8 mouse cellular contexts compared by ENCODE assay signal in the genomic region with DNA sequence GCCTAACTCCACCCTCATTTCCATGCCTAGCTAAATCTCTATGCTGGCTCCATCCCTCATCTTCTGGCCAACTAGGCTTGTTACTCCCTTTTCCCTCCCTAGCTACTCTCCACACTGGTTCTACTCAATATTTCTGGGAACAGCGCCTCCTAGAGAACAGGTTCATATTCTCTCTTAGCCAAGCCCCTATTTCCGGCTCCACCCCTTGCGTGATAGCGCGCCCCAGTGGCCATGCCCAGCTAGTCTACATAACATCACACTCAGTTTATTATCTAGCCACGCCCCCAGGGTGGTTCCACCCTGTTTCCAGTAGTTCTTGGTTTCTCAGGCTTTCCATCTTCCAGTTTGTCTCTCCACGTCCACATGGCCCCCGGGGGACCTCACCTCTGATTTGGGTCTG. TPM values are rescaled to one million over a fixed set of nuclear protein-coding genes. Genes with fewer than 3 reads are reported as not detected.
A peak's percentile ranks its signal among the peaks of the same experiment; 100 is the strongest.
DNase-seq lines count a peak whose midpoint lies in the region; ATAC-seq and TF ChIP-seq lines count a peak whose summit lies in the region.

No protein-coding gene starts in this region.

- 2% methylated on average over 8 of the region's 8 CpGs for WGBS in embryonic facial prominence, embryonic 12.5 days
- WGBS in kidney, adult 2 months, result 2% methylated on average over 8 of the region's 8 CpGs
- WGBS in limb, embryonic 12.5 days, result 4% methylated on average over 8 of the region's 8 CpGs
- 7% methylated on average over 8 of the region's 8 CpGs for WGBS in midbrain, embryonic 15.5 days
- 6% methylated on average over 8 of the region's 8 CpGs for WGBS in spleen, adult 2 months

- peak overlapping the region; percentile 93 for H3K4me2 ChIP-seq in embryonic facial prominence, embryonic 12.5 days (replicated peaks)
- H3K4me2 ChIP-seq in limb, embryonic 12.5 days, result peak overlapping the region; percentile 94
- peak overlapping the region; percentile 54; the same call in 1 of the 2 replicates for H3K4me2 ChIP-seq in midbrain, embryonic 15.5 days

- no peak overlapping the region for H3K9ac ChIP-seq in embryonic facial prominence, embryonic 12.5 days
- no peak overlapping the region for H3K9ac ChIP-seq in limb, embryonic 12.5 days (replicated peaks)
- no peak overlapping the region for H3K9ac ChIP-seq in midbrain, embryonic 15.5 days

- H3K27me3 ChIP-seq in embryonic facial prominence, embryonic 12.5 days, result no peaks in the 10 kb centered on the region; the same call in 1 of the 2 replicates
- no peaks in the 10 kb centered on the region for H3K27me3 ChIP-seq in kidney, adult 2 months (replicated peaks; ENCODE audit: control insufficient read depth, insufficient read depth, low read length)
- peaks cover 35% of the 10 kb centered on the region for H3K27me3 ChIP-seq in limb, embryonic 12.5 days
- H3K27me3 ChIP-seq in midbrain, embryonic 15.5 days (replicated peaks), result peaks cover 9% of the 10 kb centered on the region
- peaks cover 15% of the 10 kb centered on the region for H3K27me3 ChIP-seq in spleen, adult 2 months (ENCODE audit: control insufficient read depth, insufficient read depth, low read length)

- peak overlapping the region; percentile 52 for H3K4me3 ChIP-seq in embryonic facial prominence, embryonic 12.5 days
- H3K4me3 ChIP-seq in kidney, adult 2 months (ENCODE audit: insufficient read depth, low read depth, low read length), result no peak overlapping the region
- H3K4me3 ChIP-seq in limb, embryonic 12.5 days (replicated peaks), result peak overlapping the region; percentile 60
- no peak overlapping the region for H3K4me3 ChIP-seq in midbrain, embryonic 15.5 days
- no peak overlapping the region for H3K4me3 ChIP-seq in spleen, adult 2 months (ENCODE audit: extremely low read depth, insufficient read depth, insufficient read length)

- peak; percentile 63 for TF ChIP-seq CTCF in kidney, adult 2 months (conservative IDR thresholded peaks at IDR 0.05; ENCODE audit: insufficient read depth, insufficient read length, low read depth, low read length)
- TF ChIP-seq CTCF in spleen, adult 2 months (IDR thresholded peaks at IDR 0.05; ENCODE audit: extremely low read depth, insufficient read depth, insufficient read length, insufficient replicate concordance), result peak; percentile 25; the same call in 1 of the 2 replicates

- peak overlapping the region; percentile 72 for H3K27ac ChIP-seq in embryonic facial prominence, embryonic 12.5 days
- H3K27ac ChIP-seq in kidney, adult 2 months (ENCODE audit: insufficient read depth, low read depth, low read length), result no peak overlapping the region
- H3K27ac ChIP-seq in limb, embryonic 12.5 days, result peak overlapping the region; percentile 60; the same call in 1 of the 2 replicates
- H3K27ac ChIP-seq in midbrain, embryonic 15.5 days, result no peak overlapping the region
- H3K27ac ChIP-seq in spleen, adult 2 months (ENCODE audit: insufficient read depth, low read length), result no peak overlapping the region

- no peak for ATAC-seq in embryonic facial prominence, embryonic 12.5 days (ENCODE audit: insufficient number of reproducible peaks, insufficient read depth, low FRiP score, low TSS enrichment)
- ATAC-seq in limb, embryonic 12.5 days (ENCODE audit: insufficient number of reproducible peaks, insufficient read depth, low FRiP score, low TSS enrichment, low read depth), result no peak
- no peak for ATAC-seq in midbrain, embryonic 15.5 days (replicated peaks)

- H3K9me3 ChIP-seq in embryonic facial prominence, embryonic 12.5 days, result no peaks in the 10 kb centered on the region
- no peaks in the 10 kb centered on the region for H3K9me3 ChIP-seq in limb, embryonic 12.5 days
- H3K9me3 ChIP-seq in midbrain, embryonic 15.5 days, result no peaks in the 10 kb centered on the region

- no peaks in the 10 kb centered on the region for H3K36me3 ChIP-seq in embryonic facial prominence, embryonic 12.5 days
- no peaks in the 10 kb centered on the region for H3K36me3 ChIP-seq in kidney, adult 2 months (ENCODE audit: control insufficient read depth, insufficient read depth, low read length)
- H3K36me3 ChIP-seq in limb, embryonic 12.5 days, result no peaks in the 10 kb centered on the region
- peaks cover 14% of the 10 kb centered on the region for H3K36me3 ChIP-seq in midbrain, embryonic 15.5 days (replicated peaks)
- no peaks in the 10 kb centered on the region for H3K36me3 ChIP-seq in spleen, adult 2 months (ENCODE audit: control insufficient read depth, insufficient read depth, low read length)

- peaks cover 32% of the 10 kb centered on the region for H3K4me1 ChIP-seq in embryonic facial prominence, embryonic 12.5 days
- 0 out of 2 replicates have a peak, but pooled peaks cover 3% of the 10 kb centered on the region for H3K4me1 ChIP-seq in kidney, adult 2 months (ENCODE audit: control insufficient read depth, insufficient read depth, low read length)
- peaks cover 50% of the 10 kb centered on the region for H3K4me1 ChIP-seq in limb, embryonic 12.5 days (replicated peaks)
- H3K4me1 ChIP-seq in midbrain, embryonic 15.5 days, result peaks cover 34% of the 10 kb centered on the region
- peaks cover 19% of the 10 kb centered on the region; the same call in 1 of the 2 replicates for H3K4me1 ChIP-seq in spleen, adult 2 months (ENCODE audit: control insufficient read depth, insufficient read depth, insufficient read length)

- no peak for TF ChIP-seq POLR2A in kidney, adult 2 months (IDR thresholded peaks at IDR 0.05; ENCODE audit: low read depth, low read length)
- no peak for TF ChIP-seq POLR2A in spleen, adult 2 months (IDR thresholded peaks at IDR 0.05; ENCODE audit: low read depth, low read length)

- DNase-seq in B cell, adult 2 months, result peak; percentile 89 to 94
- DNase-seq in adrenal gland, postnatal 25 days, result peak; percentile 71
- peak; percentile 79 to 85 for DNase-seq in heart, adult 18-20 months
- peak; percentile 75 for DNase-seq in kidney, adult 2 months
- peak; percentile 62 to 69 for DNase-seq in spleen, adult 2 months (ENCODE audit: low read depth in 1 of 2, low spot score in 2 of 2)

RNA-seq across cellular contexts. Expression of a gene that starts 6.2 kb away (rescaled TPM):
- 0.18 TPM in 1 of 2 replicates, not detected in the other for total RNA-seq in adrenal gland, postnatal 25 days (2021)
- polyA plus RNA-seq in embryonic facial prominence, embryonic 12.5 days (2016; fragmentation: Nextera tagmentation; extraction: Ambion mirVana), result 0.81 and 1.5 TPM in 2 replicates
- 100 to 1,000 TPM; 954 to 975 TPM for total RNA-seq in heart, adult 18-20 months (2021)
- 0.14 and 3.2 TPM in 2 replicates for polyA plus RNA-seq in kidney, adult 2 months (2012; rRNA removed)
- 1.8 and 1.9 TPM in 2 replicates for polyA plus RNA-seq in limb, embryonic 12.5 days (2016; fragmentation: Nextera tagmentation; extraction: Ambion mirVana)
- polyA plus RNA-seq in midbrain, embryonic 15.5 days (2015; fragmentation: Nextera tagmentation; extraction: Ambion mirVana), result 0.23 and 0.26 TPM in 2 replicates
- polyA plus RNA-seq in spleen, adult 2 months (2012; rRNA removed), result 0.04 and 0.09 TPM in 2 replicates

RNA-seq across cellular contexts. Expression of a gene that starts 7.7 kb away (rescaled TPM):
- 9.3 and 14.2 TPM in 2 replicates for total RNA-seq in adrenal gland, postnatal 25 days (2021)
- polyA plus RNA-seq in embryonic facial prominence, embryonic 12.5 days (2016; fragmentation: Nextera tagmentation; extraction: Ambion mirVana), result 16.1 and 18.5 TPM in 2 replicates
- total RNA-seq in heart, adult 18-20 months (2021), result 10 to 100 TPM; 20.0 to 27.9 TPM
- polyA plus RNA-seq in kidney, adult 2 months (2012; rRNA removed), result 17.9 and 18.2 TPM in 2 replicates
- 14.0 and 16.1 TPM in 2 replicates for polyA plus RNA-seq in limb, embryonic 12.5 days (2016; fragmentation: Nextera tagmentation; extraction: Ambion mirVana)
- polyA plus RNA-seq in midbrain, embryonic 15.5 days (2015; fragmentation: Nextera tagmentation; extraction: Ambion mirVana), result 10.7 and 12.7 TPM in 2 replicates
- 7.9 and 10.0 TPM in 2 replicates for polyA plus RNA-seq in spleen, adult 2 months (2012; rRNA removed)

RNA-seq across cellular contexts. Expression of a gene that starts 25.5 kb away (rescaled TPM):
- 1.9 and 2.9 TPM in 2 replicates for total RNA-seq in adrenal gland, postnatal 25 days (2021)
- polyA plus RNA-seq in embryonic facial prominence, embryonic 12.5 days (2016; fragmentation: Nextera tagmentation; extraction: Ambion mirVana), result 8.8 and 9.2 TPM in 2 replicates
- total RNA-seq in heart, adult 18-20 months (2021), result under 1 TPM in 1 of 2 experiments, not detected in 1; 0.33 TPM
- 0.50 and 0.64 TPM in 2 replicates for polyA plus RNA-seq in kidney, adult 2 months (2012; rRNA removed)
- polyA plus RNA-seq in limb, embryonic 12.5 days (2016; fragmentation: Nextera tagmentation; extraction: Ambion mirVana), result 6.4 and 8.4 TPM in 2 replicates
- 29.9 and 31.3 TPM in 2 replicates for polyA plus RNA-seq in midbrain, embryonic 15.5 days (2015; fragmentation: Nextera tagmentation; extraction: Ambion mirVana)
- polyA plus RNA-seq in spleen, adult 2 months (2012; rRNA removed), result 0.22 and 0.27 TPM in 2 replicates

RNA-seq across cellular contexts. Expression of a gene that starts 29.1 kb away (rescaled TPM):
- 8.7 TPM in 1 of 2 replicates, not detected in the other for total RNA-seq in adrenal gland, postnatal 25 days (2021)
- polyA plus RNA-seq in embryonic facial prominence, embryonic 12.5 days (2016; fragmentation: Nextera tagmentation; extraction: Ambion mirVana), result 1.2 and 1.9 TPM in 2 replicates
- total RNA-seq in heart, adult 18-20 months (2021), result 1 to 10 TPM; 1.7 to 2.3 TPM
- 2.7 and 3.9 TPM in 2 replicates for polyA plus RNA-seq in kidney, adult 2 months (2012; rRNA removed)
- polyA plus RNA-seq in limb, embryonic 12.5 days (2016; fragmentation: Nextera tagmentation; extraction: Ambion mirVana), result 1.4 and 1.8 TPM in 2 replicates
- 24.4 TPM in 2 replicates for polyA plus RNA-seq in midbrain, embryonic 15.5 days (2015; fragmentation: Nextera tagmentation; extraction: Ambion mirVana)
- polyA plus RNA-seq in spleen, adult 2 months (2012; rRNA removed), result 0.90 and 2.1 TPM in 2 replicates

RNA-seq across cellular contexts. Expression of a gene that starts 54.2 kb away (rescaled TPM):
- 361 and 425 TPM in 2 replicates for total RNA-seq in adrenal gland, postnatal 25 days (2021)
- polyA plus RNA-seq in embryonic facial prominence, embryonic 12.5 days (2016; fragmentation: Nextera tagmentation; extraction: Ambion mirVana), result 323 and 338 TPM in 2 replicates
- 10 to 100 TPM; 81.1 to 85.7 TPM for total RNA-seq in heart, adult 18-20 months (2021)
- 137 and 138 TPM in 2 replicates for polyA plus RNA-seq in kidney, adult 2 months (2012; rRNA removed)
- 341 and 347 TPM in 2 replicates for polyA plus RNA-seq in limb, embryonic 12.5 days (2016; fragmentation: Nextera tagmentation; extraction: Ambion mirVana)
- polyA plus RNA-seq in midbrain, embryonic 15.5 days (2015; fragmentation: Nextera tagmentation; extraction: Ambion mirVana), result 202 and 214 TPM in 2 replicates
- 273 and 277 TPM in 2 replicates for polyA plus RNA-seq in spleen, adult 2 months (2012; rRNA removed)

Comparison
In these comparisons a context has a peak if more than half of its experiments do, and no peak if none do; other contexts are left out.
1. H3K27ac ChIP-seq: peak in embryonic facial prominence, embryonic 12.5 days (single experiment) and limb, embryonic 12.5 days (single experiment); none in kidney, adult 2 months (single experiment), midbrain, embryonic 15.5 days (single experiment) and spleen, adult 2 months (single experiment).
2. H3K4me3 ChIP-seq: peak in embryonic facial prominence, embryonic 12.5 days (single experiment) and limb, embryonic 12.5 days (single experiment); none in kidney, adult 2 months (single experiment), midbrain, embryonic 15.5 days (single experiment) and spleen, adult 2 months (single experiment).
3. Peak in every context shown above with its lines, with median percentiles within 50 percentile points of each other: DNase-seq and H3K4me2 ChIP-seq.